Mouse (Mus musculus): ENCODE results near the gene Cacna1f.

- TF ChIP-seq EP300 (IDR thresholded peaks at IDR 0.05; ENCODE audit: low read length): no peak
- no peak for TF ChIP-seq USF2 (conservative IDR thresholded peaks at IDR 0.05; ENCODE audit: low read depth, low read length)
- TF ChIP-seq HCFC1 (IDR thresholded peaks at IDR 0.05; ENCODE audit: low read depth, low read length): no peak
- TF ChIP-seq MXI1 (IDR thresholded peaks at IDR 0.05; ENCODE audit: low read depth, low read length): peak; percentile 3; the same call in 1 of the 2 replicates
- TF ChIP-seq USF1 (IDR thresholded peaks at IDR 0.05; ENCODE audit: low read depth, low read length): no peak
- 0 out of 2 replicates have a peak, but pooled peaks have one; percentile 32 for TF ChIP-seq MAX (IDR thresholded peaks at IDR 0.05; ENCODE audit: low read length)
- peak; percentile 41; the same call in 1 of the 2 replicates for TF ChIP-seq POLR2A (IDR thresholded peaks at IDR 0.05; ENCODE audit: low read depth, low read length)
- no peak for TF ChIP-seq CTCF (conservative IDR thresholded peaks at IDR 0.05 in 1 of 2, IDR thresholded peaks at IDR 0.05 in 1 of 2; ENCODE audit: low read depth in 2 of 2, low read length in 2 of 2)
- TF ChIP-seq UBTF (IDR thresholded peaks at IDR 0.05; ENCODE audit: low read depth, low read length): no peak
Measured at GRCm38 (mm10) chrX:7672739-7673138, 65.9 kb downstream of the Cacna1f start.
